Mouse (Mus musculus) right cerebral cortex, postnatal 25 days (tissue): ENCODE results near the gene Nek11.
A peak's percentile ranks its signal among the peaks of the same experiment; 100 is the strongest.
"Not testable (repeated sequence)": the region's sequence is repeated elsewhere in the genome, so short reads cannot be mapped to it uniquely, and the experiment has no call there.

Source experiments
- DNase-seq: peaks from one replicate; pipeline ENCODE4 v3.0.0; 2022

Gene Nek11

GRCm38 (mm10) chr9:105132002-105132367 is 263.3 kb downstream of the Nek11 start:
- DNase-seq, result no peak

- DNase-seq, result peak; percentile 88
These were observed 263.9 kb downstream of the Nek11 start, which contains the start of gene Nudt16 for GRCm38 (mm10) chr9:105131253-105132001. Gene Nudt16, minus strand, starts transcription at chr9:105131824.

GRCm38 (mm10) chr9:105130331-105130730 is 265.0 kb downstream of the Nek11 start:
- DNase-seq, result no peak

GRCm38 (mm10) chr9:105125206-105125605 is 270.1 kb downstream of the Nek11 start:
- DNase-seq, result not testable (repeated sequence)
